Mouse (Mus musculus): Measurements from ENCODE around the gene Otop3.

The Otop3 gene

GRCm38 (mm10) chr11:115334531-115334930 is at the start of gene Otop3:
Gene Otop3, plus strand, starts transcription at chr11:115334731.
- DNase-seq (ENCODE audit: low read depth), result no peak

DNA sequence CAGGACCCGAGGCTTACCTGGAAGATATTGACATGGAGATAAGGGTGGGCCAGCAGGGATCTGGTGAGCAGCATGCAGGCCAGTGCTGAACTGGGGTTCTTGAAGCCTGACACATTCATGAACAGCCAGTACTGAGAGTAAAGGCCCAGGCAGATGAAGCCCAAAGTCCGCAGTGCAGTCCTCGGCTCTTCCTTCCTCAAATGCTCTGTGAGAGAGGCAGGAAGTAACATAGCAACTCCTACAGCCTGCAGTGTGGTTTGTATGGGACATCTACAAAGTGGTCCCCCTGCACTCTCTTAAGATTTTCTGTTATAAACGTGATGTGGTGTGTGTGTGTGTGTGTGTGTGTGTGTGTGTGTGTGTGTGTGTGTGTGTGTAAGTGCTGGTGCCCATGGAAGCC is 49.2 kb upstream of the Otop3 start:
- DNase-seq (ENCODE audit: low read depth), result no peak

DNA sequence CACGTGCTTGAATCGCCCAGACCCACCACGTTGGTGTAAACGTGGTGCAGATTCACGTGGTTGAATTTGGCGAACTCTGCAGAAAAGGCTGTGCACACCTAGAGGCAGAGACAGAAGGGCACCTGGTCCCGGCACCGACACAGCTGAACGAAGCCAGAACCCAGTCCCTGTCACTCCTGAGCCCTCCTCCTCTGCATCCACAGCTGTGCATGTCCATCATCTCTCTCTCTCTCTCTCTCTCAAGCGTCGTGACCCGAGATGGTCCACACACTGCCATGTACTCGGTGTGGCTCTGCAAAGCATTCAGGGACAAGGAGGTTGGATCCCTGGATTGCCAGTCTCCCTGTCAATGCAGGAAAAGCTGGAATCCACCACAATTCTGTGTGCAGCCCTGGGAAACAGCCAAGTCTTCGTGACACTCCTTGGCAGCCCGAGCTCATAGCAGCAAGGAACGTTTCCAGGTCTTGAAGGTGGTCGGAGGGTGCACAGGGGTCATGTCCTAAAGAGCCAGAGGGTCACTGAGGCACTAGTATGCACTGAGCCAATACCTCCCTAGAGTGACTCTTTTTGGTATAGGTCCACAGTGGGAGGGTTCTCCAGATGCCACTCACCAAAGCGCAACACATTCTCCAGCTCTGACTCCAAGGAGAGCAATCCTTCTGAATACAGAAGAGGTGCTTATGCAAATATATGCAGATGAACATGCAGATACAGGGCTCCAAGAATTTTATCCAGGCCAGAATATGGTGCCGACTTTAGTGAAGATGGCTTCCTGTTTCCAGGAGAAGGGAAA is 48.1 kb upstream of the Otop3 start:
- no peak for DNase-seq (ENCODE audit: low read depth)

DNA sequence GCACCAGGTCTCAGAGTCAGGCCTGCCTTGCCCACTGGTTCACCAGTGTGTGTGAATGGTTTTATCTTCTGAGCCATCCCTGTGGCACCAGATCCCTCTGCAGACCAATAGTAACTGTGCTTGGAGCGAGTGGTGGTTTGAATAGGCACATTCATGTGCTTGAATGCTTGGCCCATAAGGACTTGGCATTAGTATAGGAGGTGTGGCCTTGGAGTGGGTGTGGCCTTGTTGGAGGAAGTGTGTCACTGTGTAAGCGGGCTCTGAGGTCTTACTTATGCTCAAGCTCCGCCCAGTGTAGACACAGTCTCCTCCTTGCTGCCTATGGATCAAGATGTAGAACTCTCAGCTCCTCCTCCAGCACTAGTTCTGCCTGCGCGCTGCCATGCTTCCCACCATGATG is 47.1 kb upstream of the Otop3 start:
- no peak for DNase-seq (ENCODE audit: low read depth)

DNA sequence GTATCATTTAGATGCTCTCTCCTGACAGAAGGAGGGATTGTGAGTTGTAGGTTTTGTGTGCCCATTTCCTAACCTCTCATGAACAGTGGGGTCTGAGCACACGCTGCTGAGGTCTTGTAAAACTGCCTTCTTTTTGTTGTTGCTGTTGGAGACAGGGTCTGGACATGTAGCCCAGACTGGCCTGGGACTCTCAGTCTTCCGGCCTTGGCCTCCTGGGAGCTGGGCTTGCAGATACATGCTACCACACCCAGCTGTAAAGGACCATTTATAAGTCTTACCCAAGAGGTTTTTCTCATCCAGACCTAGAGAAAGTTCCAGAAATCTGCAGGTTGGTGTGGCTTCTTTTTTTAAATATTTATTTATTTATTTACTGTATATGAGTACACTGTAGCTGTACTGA is 46.2 kb upstream of the Otop3 start:
- DNase-seq (ENCODE audit: low read depth), result no peak

DNA sequence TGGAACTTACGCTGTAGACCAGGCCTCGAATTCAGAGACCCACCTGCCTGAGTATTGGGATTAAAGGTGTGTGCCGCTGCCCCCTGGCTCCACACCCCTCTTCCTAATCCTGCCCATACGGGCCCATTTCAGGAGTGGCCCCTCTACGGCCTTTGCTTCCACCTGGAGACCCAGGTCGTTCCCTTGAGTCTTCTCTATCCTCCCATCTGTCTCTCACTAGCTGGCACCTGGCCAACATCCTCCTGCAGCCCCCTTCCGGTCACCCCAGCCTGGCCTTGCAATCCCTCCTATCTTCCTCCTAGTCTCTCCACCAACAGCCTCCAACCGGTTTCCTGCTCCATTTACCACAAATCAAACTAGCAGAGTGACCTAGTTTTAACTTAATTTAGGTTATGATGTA is 44.6 kb upstream of the Otop3 start:
- no peak for DNase-seq (ENCODE audit: low read depth)

GRCm38 (mm10) chr11:115290314-115290713 is 44.2 kb upstream of the Otop3 start:
- DNase-seq (ENCODE audit: low read depth), result no peak

DNA sequence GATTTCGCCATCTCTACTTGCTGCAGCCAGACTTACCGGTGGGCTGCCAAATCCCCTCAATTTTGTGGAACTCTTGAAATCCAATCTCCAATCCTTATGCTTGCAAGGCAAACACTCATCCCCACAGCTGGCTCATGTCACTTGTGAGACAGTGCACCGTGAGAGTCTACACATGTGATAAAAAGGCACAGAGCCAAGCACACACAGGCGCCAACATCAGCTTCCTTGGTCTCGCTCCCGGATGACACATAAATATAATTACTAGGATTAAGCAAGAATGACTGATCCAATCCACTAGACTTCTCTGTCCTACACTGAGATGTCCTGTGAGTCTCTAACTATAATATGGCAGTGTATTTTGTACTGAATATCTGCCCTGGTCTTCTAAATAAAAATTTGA is 43.6 kb upstream of the Otop3 start:
- no peak for DNase-seq (ENCODE audit: low read depth)

DNA sequence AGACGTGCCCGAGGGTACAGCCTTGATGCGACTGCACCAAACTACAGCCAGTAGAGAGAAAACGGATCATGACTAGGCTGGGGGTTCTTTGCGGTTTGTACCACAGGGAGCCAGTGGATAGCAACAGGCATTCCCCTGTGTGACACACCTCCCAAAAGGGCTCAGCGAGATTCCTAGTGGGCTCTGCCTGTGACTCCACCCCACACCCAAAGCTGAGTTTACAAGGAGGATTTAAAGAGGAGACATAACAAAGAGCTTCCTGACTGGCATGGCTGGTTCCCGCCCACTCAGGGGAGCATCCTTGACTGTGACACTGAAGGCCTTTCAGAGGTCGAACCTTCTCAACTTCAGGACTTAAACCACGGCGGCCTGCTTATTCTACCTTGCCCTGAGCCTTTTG is 43.0 kb upstream of the Otop3 start:
- no peak for DNase-seq (ENCODE audit: low read depth)

- no peak for DNase-seq (ENCODE audit: low read depth)
Observed at GRCm38 (mm10) chr11:115292631-115293375, 41.7 kb upstream of the Otop3 start.

- DNase-seq (ENCODE audit: low read depth), result no peak
Observed at GRCm38 (mm10) chr11:115295939-115296338, 38.6 kb upstream of the Otop3 start.

DNA sequence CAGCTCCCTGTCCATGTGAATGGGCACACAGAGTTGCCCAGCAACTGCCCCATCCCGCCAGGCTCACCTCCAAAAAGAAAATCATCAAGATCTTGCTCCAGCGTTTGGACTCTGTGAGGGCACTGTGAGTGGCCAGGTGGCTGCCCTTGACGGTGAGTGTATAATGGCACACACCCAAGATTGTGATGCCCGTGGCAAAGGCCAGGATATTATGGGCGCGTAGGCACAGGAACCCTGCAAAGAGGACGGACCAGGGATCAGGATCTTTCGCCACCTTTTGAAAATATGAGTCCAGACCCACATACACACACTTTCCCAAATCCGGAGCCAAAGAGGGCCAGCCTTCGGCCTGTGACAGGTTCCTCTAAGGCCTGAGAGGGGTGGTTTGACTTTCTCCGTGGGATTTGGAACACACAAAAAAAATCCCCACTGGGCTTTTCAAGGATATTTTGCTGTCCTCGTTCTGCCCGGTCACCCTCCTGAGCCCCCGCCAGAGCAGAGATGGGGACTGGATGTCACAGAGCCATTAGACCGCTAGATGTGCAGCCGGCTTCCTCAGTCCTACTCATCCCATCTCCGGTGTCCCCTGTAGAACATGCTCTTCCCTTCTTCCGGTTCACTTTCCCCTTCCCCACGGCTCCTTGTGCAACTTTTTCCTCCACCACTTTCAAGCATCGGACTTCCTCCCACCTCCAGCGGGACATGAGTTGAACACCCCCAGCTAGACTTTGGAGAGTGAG is 37.9 kb upstream of the Otop3 start:
- DNase-seq (ENCODE audit: low read depth), result no peak

GRCm38 (mm10) chr11:115297214-115297826 is 37.2 kb upstream of the Otop3 start, which contains the start of gene Fads6:
Gene Fads6, minus strand, starts transcription at chr11:115297663.
- DNase-seq (ENCODE audit: low read depth), result no peak

DNA sequence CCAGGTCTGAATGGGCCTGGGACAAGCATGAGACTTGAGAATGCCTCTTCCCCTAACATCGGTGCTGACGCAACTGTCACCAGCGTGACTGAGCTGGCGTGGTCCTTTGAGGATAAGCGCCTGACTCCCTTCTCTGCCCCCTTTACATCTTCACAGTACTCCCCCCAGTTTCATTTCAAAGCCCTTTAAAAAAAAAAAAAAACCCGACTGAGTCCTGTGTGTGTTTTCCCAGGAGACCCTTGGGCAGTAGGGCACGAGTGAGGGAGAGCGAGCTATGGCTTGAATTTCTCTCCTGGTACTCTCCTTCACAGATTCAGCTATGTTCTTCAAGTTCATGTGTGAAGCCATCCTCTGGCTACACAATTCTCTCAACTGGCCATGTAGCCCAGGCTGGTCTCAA is 36.4 kb upstream of the Otop3 start:
- DNase-seq (ENCODE audit: low read depth), result no peak

- no peak for DNase-seq (ENCODE audit: low read depth)
Observed at GRCm38 (mm10) chr11:115300745-115301144, 33.8 kb upstream of the Otop3 start.

GRCm38 (mm10) chr11:115301351-115301750 is 33.2 kb upstream of the Otop3 start:
- DNase-seq (ENCODE audit: low read depth), result no peak

DNA sequence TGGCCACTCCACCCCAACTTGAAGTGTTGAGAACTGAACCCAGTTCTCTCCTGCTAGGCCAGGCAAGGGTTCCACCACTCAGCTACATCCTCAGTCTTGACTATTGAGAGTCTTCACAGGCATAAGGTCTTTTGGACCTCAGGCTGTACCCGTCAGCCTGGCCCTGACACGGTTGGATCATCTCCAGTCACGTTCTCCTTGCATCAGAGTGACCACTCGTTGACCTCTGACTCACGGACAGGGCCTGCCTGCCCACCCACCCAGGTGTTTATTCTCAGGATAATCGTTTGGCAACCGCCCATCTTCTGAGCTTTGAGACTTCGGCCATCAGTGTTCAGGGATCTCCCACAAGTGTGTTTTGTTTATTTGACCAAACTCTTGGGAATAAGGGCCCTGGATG is 31.4 kb upstream of the Otop3 start:
- DNase-seq (ENCODE audit: low read depth), result no peak

DNA sequence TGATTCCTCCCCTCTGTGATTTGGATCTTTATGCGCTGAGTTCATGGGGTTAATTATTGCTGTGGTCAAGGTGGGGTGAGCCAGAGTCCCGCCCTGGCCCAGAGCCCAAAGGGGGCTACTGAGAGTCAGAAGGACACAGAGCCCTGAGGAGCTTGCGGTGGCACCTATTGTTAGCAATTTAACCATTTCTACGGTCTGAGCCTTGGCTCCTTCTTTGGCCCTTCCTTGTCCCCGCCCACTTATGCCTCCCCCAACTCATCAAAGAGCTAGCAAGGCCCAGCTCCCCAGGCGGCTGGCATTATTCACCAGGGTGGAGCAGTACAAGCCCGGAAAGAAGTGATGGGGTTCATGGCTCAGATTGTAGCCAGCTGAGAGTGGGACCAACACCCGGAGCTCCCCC is 27.7 kb upstream of the Otop3 start, which contains the start of gene Otop2:
Otop2 (plus strand) TSS at position 301 of the 400 bp plus-strand sequence.
- DNase-seq (ENCODE audit: low read depth), result no peak

DNA sequence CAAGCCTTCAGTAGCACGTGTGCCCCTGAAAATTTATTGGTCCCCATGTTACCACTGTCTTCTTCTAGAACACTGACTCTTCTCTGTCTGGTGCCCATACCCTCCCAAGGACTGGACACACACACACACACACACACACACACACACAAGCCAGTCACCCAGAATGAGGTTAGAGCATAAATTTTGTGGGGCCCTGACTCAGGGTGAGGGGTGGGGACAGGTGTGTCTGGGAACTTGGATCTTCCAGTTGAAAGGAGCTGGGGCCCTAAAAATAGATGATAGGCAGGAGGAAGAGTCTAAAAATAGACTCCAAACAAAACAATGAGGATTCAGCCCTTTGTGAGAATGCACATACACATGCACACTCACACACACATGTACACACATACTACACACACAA is 25.8 kb upstream of the Otop3 start:
- no peak for DNase-seq (ENCODE audit: low read depth)

DNA sequence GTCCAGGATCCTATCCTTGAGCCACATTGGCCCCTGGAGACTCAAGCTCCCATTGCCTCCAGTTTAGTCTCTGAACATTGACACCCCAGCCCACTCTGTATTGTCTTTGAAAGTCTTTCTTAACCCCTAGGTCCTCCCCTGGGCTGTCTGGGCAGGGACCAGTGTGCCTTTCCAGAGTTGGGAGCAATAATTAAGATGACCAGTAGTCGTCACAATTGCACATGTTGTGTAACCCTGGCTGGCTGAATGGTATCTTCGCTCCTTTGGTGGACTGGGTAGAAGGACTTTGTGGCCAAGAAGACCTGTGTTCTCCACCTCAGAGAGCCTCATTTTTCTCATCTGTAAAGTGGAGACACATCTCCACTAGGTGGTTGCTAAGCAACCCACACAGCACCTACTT is 20.3 kb upstream of the Otop3 start:
- no peak for DNase-seq (ENCODE audit: low read depth)

DNA sequence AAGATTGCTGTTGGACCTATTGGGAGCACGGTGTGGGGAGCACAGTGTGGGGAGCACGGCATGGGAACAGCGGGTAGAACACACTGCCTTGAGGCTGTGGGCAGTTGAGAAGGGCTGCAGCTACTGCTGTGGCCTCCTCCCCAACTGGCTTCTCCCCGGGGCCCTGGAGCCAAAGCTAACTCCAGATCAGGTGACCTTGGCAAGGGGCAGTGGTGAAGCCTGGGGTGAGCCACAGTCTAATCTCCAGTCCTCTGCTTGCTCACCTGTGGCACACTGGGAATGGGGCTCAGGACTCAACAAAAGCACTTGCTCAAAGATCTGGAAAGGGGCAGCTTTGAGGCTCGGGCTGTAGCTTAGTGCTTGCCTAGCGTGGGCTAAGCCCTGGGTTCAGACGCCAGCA is 17.3 kb upstream of the Otop3 start:
- no peak for DNase-seq (ENCODE audit: low read depth)
